8 mouse cellular contexts compared by ENCODE assay signal in the genomic region with DNA sequence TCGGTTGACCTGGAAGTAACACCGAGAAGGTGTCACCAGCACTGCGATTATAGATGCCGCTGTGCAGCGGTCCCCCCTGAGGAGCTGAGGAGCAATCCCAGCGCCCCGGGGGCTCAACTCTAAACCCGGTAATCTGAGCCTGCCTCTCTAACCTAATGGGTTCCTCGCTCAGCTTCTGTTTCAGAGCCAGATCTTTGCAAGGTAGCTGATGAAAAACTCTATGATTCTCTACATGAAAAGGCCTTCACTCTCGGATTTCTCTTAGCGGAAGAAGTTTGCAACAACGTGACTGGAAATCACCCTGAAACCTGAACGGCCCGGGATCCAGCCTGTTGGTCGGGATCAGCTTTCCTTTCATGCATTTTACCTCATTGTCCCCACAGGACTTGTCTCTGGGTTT. TPM values are rescaled to one million over a fixed set of nuclear protein-coding genes. Genes with fewer than 3 reads are reported as not detected.
DNase-seq lines count a peak whose midpoint lies in the region; ATAC-seq lines count a peak whose summit lies in the region.
"Had no signal": no experiment of that assay in that cellular context is flagged by ENCODE, and none has a peak within 500 bp of the region (broad histone marks: within the 10 kb centered on the region; RNA-seq: fewer than 3 reads in every experiment).

No protein-coding gene starts in this region.

- H3K4me2 ChIP-seq in lung, embryonic 16.5 days (ENCODE audit: low read depth, low read length) = peak overlapping the region; percentile 92
- H3K4me2 ChIP-seq in embryonic facial prominence, embryonic 14.5 days (ENCODE audit: low read depth, low read length) = peak overlapping the region; percentile 85
- peak overlapping the region; percentile 78 for H3K4me2 ChIP-seq in limb, embryonic 12.5 days

- ATAC-seq in lung, embryonic 16.5 days (ENCODE audit: low read depth) = no peak
- no peak for ATAC-seq in embryonic facial prominence, embryonic 14.5 days (ENCODE audit: low read depth)
- ATAC-seq in limb, embryonic 12.5 days (ENCODE audit: insufficient number of reproducible peaks, insufficient read depth, low FRiP score, low TSS enrichment, low read depth) = no peak

- H3K36me3 ChIP-seq in lung, embryonic 16.5 days (ENCODE audit: control insufficient read depth, insufficient read depth, low read length) = no peaks in the 10 kb centered on the region
- no peaks in the 10 kb centered on the region for H3K36me3 ChIP-seq in embryonic facial prominence, embryonic 14.5 days (ENCODE audit: control insufficient read depth, insufficient read depth, low read length)
- no peaks in the 10 kb centered on the region for H3K36me3 ChIP-seq in limb, embryonic 12.5 days

- H3K27me3 ChIP-seq in lung, embryonic 16.5 days (ENCODE audit: control insufficient read depth, insufficient read depth, low read depth, low read length) = peaks cover 20% of the 10 kb centered on the region
- H3K27me3 ChIP-seq in embryonic facial prominence, embryonic 14.5 days (replicated peaks; ENCODE audit: control insufficient read depth, insufficient read depth, low read length) = no peaks in the 10 kb centered on the region
- peaks cover 13% of the 10 kb centered on the region for H3K27me3 ChIP-seq in limb, embryonic 12.5 days

- no peak overlapping the region for H3K27ac ChIP-seq in lung, embryonic 16.5 days (ENCODE audit: low read length)
- H3K27ac ChIP-seq in embryonic facial prominence, embryonic 14.5 days (replicated peaks; ENCODE audit: low read depth, low read length) = peak overlapping the region; percentile 88; the same call in 1 of the 2 replicates
- peak overlapping the region; percentile 84 for H3K27ac ChIP-seq in limb, embryonic 12.5 days

- DNase-seq in lung, postnatal 14 days = no peak
- peak; percentile 67 for DNase-seq in embryonic facial prominence, embryonic 14.5 days (ENCODE audit: low spot score)
- DNase-seq in retina, postnatal 1 day = peak; percentile 48
- no peak for DNase-seq in adrenal gland, adult (ENCODE audit: inconsistent age in 2 of 2, low spot score in 1 of 2)
- no peak for DNase-seq in spleen, postnatal 14 days (ENCODE audit: low spot score in 2 of 2)
- DNase-seq: adrenal gland, postnatal 25 days had no signal

- H3K4me1 ChIP-seq in lung, embryonic 16.5 days (replicated peaks; ENCODE audit: control insufficient read depth, insufficient read depth, low read length) = peaks cover 27% of the 10 kb centered on the region
- peaks cover 35% of the 10 kb centered on the region for H3K4me1 ChIP-seq in embryonic facial prominence, embryonic 14.5 days (ENCODE audit: control insufficient read depth, insufficient read depth, low read length)
- H3K4me1 ChIP-seq in limb, embryonic 12.5 days (replicated peaks) = peaks cover 44% of the 10 kb centered on the region

- H3K9me3 ChIP-seq in lung, embryonic 16.5 days (ENCODE audit: control insufficient read depth, low read length) = no peaks in the 10 kb centered on the region
- H3K9me3 ChIP-seq in embryonic facial prominence, embryonic 14.5 days (ENCODE audit: control insufficient read depth, low read length) = no peaks in the 10 kb centered on the region
- no peaks in the 10 kb centered on the region for H3K9me3 ChIP-seq in limb, embryonic 12.5 days

- no peak overlapping the region for H3K9ac ChIP-seq in lung, embryonic 16.5 days (ENCODE audit: low read length)
- peak overlapping the region; percentile 80; the same call in 1 of the 2 replicates for H3K9ac ChIP-seq in embryonic facial prominence, embryonic 14.5 days (ENCODE audit: low read depth, low read length)
- H3K9ac ChIP-seq in limb, embryonic 12.5 days (replicated peaks) = peak overlapping the region; percentile 42; the same call in 1 of the 2 replicates

- WGBS in lung, embryonic 16.5 days = 6% methylated on average over 15 of the region's 15 CpGs
- 2% methylated on average over 15 of the region's 15 CpGs for WGBS in embryonic facial prominence, embryonic 14.5 days
- WGBS in limb, embryonic 12.5 days = under 1% methylated on average over 15 of the region's 15 CpGs

- H3K4me3 ChIP-seq in lung, embryonic 16.5 days (ENCODE audit: low read length) = peak overlapping the region; percentile 7; the same call in 1 of the 2 replicates
- peak overlapping the region; percentile 75 for H3K4me3 ChIP-seq in embryonic facial prominence, embryonic 14.5 days (ENCODE audit: low read depth, low read length)
- peak overlapping the region; percentile 64 for H3K4me3 ChIP-seq in limb, embryonic 12.5 days (replicated peaks)

RNA-seq across cellular contexts. Expression of a gene that starts 2.0 kb away (rescaled TPM):
- 18.9 and 19.4 TPM in 2 replicates for polyA plus RNA-seq in lung, embryonic 16.5 days (2015; fragmentation: Nextera tagmentation; extraction: Ambion mirVana)
- 51.3 and 52.1 TPM in 2 replicates for polyA plus RNA-seq in embryonic facial prominence, embryonic 14.5 days (2014; fragmentation: Nextera tagmentation; extraction: Ambion mirVana)
- 25.6 and 27.1 TPM in 2 replicates for polyA plus RNA-seq in limb, embryonic 12.5 days (2016; fragmentation: Nextera tagmentation; extraction: Ambion mirVana)

RNA-seq across cellular contexts. Expression of a gene that starts 30.5 kb away (rescaled TPM):
- 64.5 and 67.3 TPM in 2 replicates for polyA plus RNA-seq in lung, embryonic 16.5 days (2015; fragmentation: Nextera tagmentation; extraction: Ambion mirVana)
- 76.0 and 76.5 TPM in 2 replicates for polyA plus RNA-seq in embryonic facial prominence, embryonic 14.5 days (2014; fragmentation: Nextera tagmentation; extraction: Ambion mirVana)
- polyA plus RNA-seq in limb, embryonic 12.5 days (2016; fragmentation: Nextera tagmentation; extraction: Ambion mirVana) = 102 and 106 TPM in 2 replicates

RNA-seq across cellular contexts. Expression of a gene that starts 54.5 kb away (rescaled TPM):
- 185 and 193 TPM in 2 replicates for polyA plus RNA-seq in lung, embryonic 16.5 days (2015; fragmentation: Nextera tagmentation; extraction: Ambion mirVana)
- 268 and 303 TPM in 2 replicates for polyA plus RNA-seq in embryonic facial prominence, embryonic 14.5 days (2014; fragmentation: Nextera tagmentation; extraction: Ambion mirVana)
- polyA plus RNA-seq in limb, embryonic 12.5 days (2016; fragmentation: Nextera tagmentation; extraction: Ambion mirVana) = 79.8 and 80.1 TPM in 2 replicates

Comparison
In these comparisons a context has a peak if more than half of its experiments do, and no peak if none do; other contexts are left out.
1. H3K4me3 ChIP-seq: peak in every context shown above with its lines; median percentile 75 in embryonic facial prominence, embryonic 14.5 days; 64 in limb, embryonic 12.5 days; 7 in lung, embryonic 16.5 days.
2. DNase-seq: peak in embryonic facial prominence, embryonic 14.5 days (single experiment) and retina, postnatal 1 day (single experiment); none in lung, postnatal 14 days (single experiment), adrenal gland, adult (0 of 2) and spleen, postnatal 14 days (0 of 2).
3. Peak in every context shown above with its lines, with median percentiles within 50 percentile points of each other: H3K4me2 ChIP-seq.